Comparison of ENCODE assay signal across 9 mouse cellular contexts in genomic region chr13:30566767-30567166, GRCm38 (mm10). TPM values are rescaled to one million over a fixed set of nuclear protein-coding genes. Genes with fewer than 3 reads are reported as not detected.
DNase-seq lines count a peak whose midpoint lies in the region; ATAC-seq lines count a peak whose summit lies in the region.
"Had no signal": no experiment of that assay in that cellular context is flagged by ENCODE, and none has a peak within 500 bp of the region (broad histone marks: within the 10 kb centered on the region; RNA-seq: fewer than 3 reads in every experiment).

No protein-coding gene starts in this region.

- no peaks in the 10 kb centered on the region for H3K36me3 ChIP-seq in heart, embryonic 10.5 days
- H3K36me3 ChIP-seq: stomach, embryonic 15.5 days had no signal

- ATAC-seq in monocyte, adult 5-6 weeks (replicated peaks; ENCODE audit: insufficient number of reproducible peaks, low FRiP score, low TSS enrichment, poor library complexity, severe bottlenecking), result peak; percentile 79; the same call in 1 of the 2 replicates

- H3K27ac ChIP-seq in heart, embryonic 10.5 days, result no peak overlapping the region
- H3K27ac ChIP-seq: stomach, embryonic 15.5 days had no signal

- peak; percentile 13 to 42 for DNase-seq in cerebellum, postnatal 25 days
- DNase-seq in cerebellum, adult 8-10 months, result no peak
- DNase-seq in B cell, adult 2 months, result peak; percentile 85 to 87
- peak; percentile 76 for DNase-seq in brain, adult 2 months (ENCODE audit: low read depth, low spot score)
- peak; percentile 81 for DNase-seq in heart, embryonic 10.5 days (ENCODE audit: low spot score)
- DNase-seq in layer of hippocampus, postnatal 36 days, result peak; percentile 63 to 65
- DNase-seq in thymus, postnatal 10 days (ENCODE audit: low spot score in 2 of 2), result peak; percentile 23 to 70

- H3K9me3 ChIP-seq in heart, embryonic 10.5 days, result no peaks in the 10 kb centered on the region
- H3K9me3 ChIP-seq: stomach, embryonic 15.5 days had no signal

- 57% methylated on average over 8 of the region's 8 CpGs for WGBS in heart, embryonic 10.5 days

- peaks cover 5% of the 10 kb centered on the region; the same call in 1 of the 2 replicates for H3K27me3 ChIP-seq in heart, embryonic 10.5 days (ENCODE audit: insufficient read depth, poor library complexity, severe bottlenecking)
- H3K27me3 ChIP-seq: stomach, embryonic 15.5 days had no signal

- H3K4me1 ChIP-seq in heart, embryonic 10.5 days, result no peaks in the 10 kb centered on the region
- H3K4me1 ChIP-seq: stomach, embryonic 15.5 days had no signal

- no peak overlapping the region for H3K4me3 ChIP-seq in heart, embryonic 10.5 days
- H3K4me3 ChIP-seq: stomach, embryonic 15.5 days had no signal

RNA-seq across cellular contexts. Expression of gene Uqcrfs1, which starts 21.6 kb away (rescaled TPM):
- 381 and 511 TPM in 2 replicates for polyA plus RNA-seq in heart, embryonic 10.5 days (2016; fragmentation: Nextera tagmentation; extraction: Ambion mirVana)
- total RNA-seq in layer of hippocampus, postnatal 36 days (2021), result 100 to 1,000 TPM; 151 to 171 TPM
- total RNA-seq in monocyte, adult 5-6 weeks (2017), result 88.3 to 112 TPM (median 102 TPM) in 3 replicates
